Mouse (Mus musculus) liver, embryonic 16.5 days (tissue): Measurements from ENCODE around the gene Vmn2r34. TPM values are rescaled to one million over a fixed set of nuclear protein-coding genes. Genes with fewer than 3 reads are reported as not detected.
"Not testable (repeated sequence)": the region's sequence is repeated elsewhere in the genome, so short reads cannot be mapped to it uniquely, and the experiment has no call there.

Source experiments
- ATAC-seq: fragments of 200-750 bp; cut with Nextera tagmentation; 2 replicates; pipeline ENCODE4 v1.8.0; 2017; ENCODE audit warnings: low read depth, mild to moderate bottlenecking, moderate number of reproducible peaks, moderate library complexity
- H3K27ac ChIP-seq: fragments of 300-500 bp; sonication (generic); 2 replicates; pipeline ENCODE4 v1.5.1; 2014; ENCODE audit warnings: mild to moderate bottlenecking, low read length
- H3K27me3 ChIP-seq: fragments of 300-500 bp; sonication (generic); 2 replicates; pipeline ENCODE4 v1.6.1; 2014; ENCODE audit warnings: low read depth, low read length, mixed read lengths; ENCODE audit not compliant: control insufficient read depth, insufficient read depth
- H3K36me3 ChIP-seq: fragments of 300-500 bp; sonication (generic); 2 replicates; pipeline ENCODE4 v1.6.1; 2014; ENCODE audit warnings: mild to moderate bottlenecking; ENCODE audit not compliant: control insufficient read depth, insufficient read depth
- H3K4me1 ChIP-seq: fragments of 300-500 bp; sonication (generic); 2 replicates; pipeline ENCODE4 v1.6.1; 2014; ENCODE audit warnings: low read depth, low read length, mixed read lengths; ENCODE audit not compliant: control insufficient read depth
- H3K4me2 ChIP-seq: fragments of 300-500 bp; sonication (generic); 2 replicates; pipeline ENCODE4 v1.6.1; 2014; ENCODE audit warnings: low read depth, low read length, mixed read lengths
- H3K4me3 ChIP-seq: fragments of 300-500 bp; sonication (generic); 2 replicates; pipeline ENCODE4 v1.5.1; 2014; ENCODE audit warnings: low read depth, mild to moderate bottlenecking, low read length
- H3K9ac ChIP-seq: fragments of 300-500 bp; sonication (generic); 2 replicates; pipeline ENCODE4 v1.6.1; 2014; ENCODE audit warnings: low read depth, low read length
- H3K9me3 ChIP-seq: fragments of 300-500 bp; sonication (generic); replicated peaks from 2 replicates; pipeline ENCODE4 v1.6.1; 2016; ENCODE audit warnings: low read length; ENCODE audit not compliant: control insufficient read depth
- WGBS: fragments of 180-500 bp; shearing (Covaris S2); extraction: QIAGEN DNeasy Blood & Tissue Kit; methylation state at CpG from one replicate; pipeline ENCODE4 v1.1.7; 2014; ENCODE audit not compliant: insufficient replicate concordance; 5-methylcytosine and 5-hydroxymethylcytosine counted together
- polyA plus RNA-seq: library from polyadenylated mRNA; unstranded; fragments of >200 nt; fragmentation: Nextera tagmentation; extraction: Ambion mirVana; gene quantifications from 2 replicates; pipeline ENCODE4 v1.2.1, GENCODE M21; 2015

The Vmn2r34 gene
- polyA plus RNA-seq = not detected in 2 replicates

DNA sequence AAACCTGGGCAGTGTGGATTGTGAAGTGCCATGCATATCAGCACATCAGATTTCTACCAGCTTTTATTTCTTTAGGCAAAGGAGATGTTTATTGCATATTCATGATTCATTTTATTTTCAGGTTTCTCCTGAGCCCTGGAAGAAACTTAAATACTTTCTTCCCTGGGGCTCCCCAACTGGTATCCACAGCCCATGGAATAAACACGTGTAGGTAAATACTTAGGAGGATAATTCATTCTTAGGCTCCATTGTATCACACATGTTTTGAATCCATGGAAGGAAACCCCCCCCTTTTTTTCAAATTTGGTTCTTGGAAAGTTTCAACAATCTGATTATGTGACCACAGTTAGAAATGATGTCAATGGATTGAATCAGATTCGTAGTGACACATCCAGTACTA lies at the start of gene Vmn2r34:
Gene Vmn2r34, minus strand, starts transcription at position 101 of the 400 bp plus-strand sequence.
- not testable (repeated sequence) for H3K36me3 ChIP-seq

DNA sequence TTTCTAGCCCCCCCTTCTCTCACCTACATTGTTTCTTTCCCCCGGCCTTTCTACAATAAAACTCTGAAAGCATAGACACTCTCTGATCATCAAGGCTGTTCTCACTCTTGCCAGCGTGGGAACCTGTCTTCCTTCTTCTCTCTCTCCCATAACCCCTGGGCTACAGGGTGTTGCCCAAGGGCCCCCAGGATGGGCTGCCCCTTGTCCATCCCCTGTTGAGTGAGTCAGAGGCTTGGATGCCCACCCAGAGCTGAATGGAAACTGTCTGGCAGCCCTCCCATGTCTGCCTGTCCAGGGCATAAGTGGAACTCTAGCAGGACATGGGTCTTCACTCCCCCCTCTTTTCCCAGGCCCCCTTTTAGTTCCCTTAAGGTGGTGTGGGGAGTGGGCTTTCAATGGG lies 15.3 kb downstream of the Vmn2r34 start:
- 43% methylated on average over 2 of the region's 2 CpGs for WGBS
- H3K27ac ChIP-seq, H3K36me3 ChIP-seq, H3K9ac ChIP-seq, H3K4me1 ChIP-seq, H3K4me2 ChIP-seq, ATAC-seq, H3K9me3 ChIP-seq, H3K4me3 ChIP-seq, H3K27me3 ChIP-seq: not testable (repeated sequence)

More for the DNA sequence above, at the start of gene Vmn2r34:
- no CpG with 5 or more reads among the region's 2 CpGs for WGBS
- not testable (repeated sequence) for H3K4me1 ChIP-seq, H3K9ac ChIP-seq, H3K27me3 ChIP-seq, H3K9me3 ChIP-seq, ATAC-seq, H3K4me2 ChIP-seq, H3K27ac ChIP-seq, H3K4me3 ChIP-seq

Other genes starting within 250 kb of the Vmn2r34 start
- not detected in 2 replicates for gene Vmn2r32, start 209.5 kb downstream of the Vmn2r34 start, polyA plus RNA-seq
- gene Vmn2r33, start 122.7 kb downstream of the Vmn2r34 start, polyA plus RNA-seq = not detected in 2 replicates
- not detected in 2 replicates for gene Vmn2r35, start 130.4 kb upstream of the Vmn2r34 start, polyA plus RNA-seq
- not detected in 2 replicates for gene Vmn2r36, start 213.0 kb upstream of the Vmn2r34 start, polyA plus RNA-seq